Mouse (Mus musculus) cortical plate, adult 2 months (tissue): ENCODE results near the gene Gm21725. TPM values are rescaled to one million over a fixed set of nuclear protein-coding genes. Genes with fewer than 3 reads are reported as not detected.
"Not testable (repeated sequence)": the region's sequence is repeated elsewhere in the genome, so short reads cannot be mapped to it uniquely, and the experiment has no call there.

Experiments
- H3K27ac ChIP-seq: fragments of 200-500 bp; 2 replicates; pipeline ENCODE4 v1.5.1; 2012; ENCODE audit warnings: low read length, control low read depth, inconsistent platforms; ENCODE audit not compliant: insufficient read depth
- H3K4me1 ChIP-seq: fragments of 200-500 bp; 2 replicates; pipeline ENCODE4 v1.6.1; 2011; ENCODE audit warnings: low read length; ENCODE audit not compliant: control insufficient read depth, insufficient read depth
- H3K4me3 ChIP-seq: fragments of 200-500 bp; 2 replicates; pipeline ENCODE4 v1.5.1; 2011; ENCODE audit warnings: mild to moderate bottlenecking, low read length, control low read depth; ENCODE audit not compliant: insufficient read depth
- polyA plus RNA-seq: library from polyadenylated mRNA; depleted of rRNA; stranded (reverse); fragments of >200 nt; gene quantifications from 2 replicates; pipeline ENCODE4 v1.2.3, GENCODE M21; 2012; rRNA removed

Gm21725 gene
- not detected in 2 replicates for polyA plus RNA-seq

DNA sequence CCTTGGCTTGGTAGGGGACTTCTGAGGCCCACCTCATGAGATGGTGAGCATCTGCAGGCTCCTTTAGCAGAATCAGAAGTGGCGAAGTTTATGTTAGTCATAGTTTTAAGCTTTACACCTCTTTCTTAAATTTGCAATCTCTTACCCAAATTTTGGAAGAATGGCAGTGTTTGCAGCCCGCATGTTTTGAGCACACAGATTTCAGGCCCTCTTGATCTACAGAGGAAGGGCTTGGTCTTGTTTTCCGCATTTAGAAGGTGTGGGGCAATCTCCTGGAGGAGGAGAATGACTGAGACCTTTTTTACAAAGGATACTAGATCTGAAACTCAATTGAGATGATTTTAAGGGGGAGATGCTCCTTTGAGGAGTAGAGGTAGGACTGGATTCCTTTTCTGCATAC lies at the start of gene Gm21725:
Gene Gm21725, minus strand, starts transcription at position 101 of the 400 bp plus-strand sequence.
- not testable (repeated sequence) for H3K27ac ChIP-seq, H3K4me1 ChIP-seq, H3K4me3 ChIP-seq

Other genes starting within 250 kb of the Gm21725 start
- gene Gm21891, start 215.6 kb downstream of the Gm21725 start, polyA plus RNA-seq, result not detected in 2 replicates
- not detected in 2 replicates for gene Gm21425, start 187.1 kb downstream of the Gm21725 start, polyA plus RNA-seq
- not detected in 2 replicates for gene Gm21828, start 125.1 kb downstream of the Gm21725 start, polyA plus RNA-seq
- not detected in 2 replicates for gene Gm21440, start 96.7 kb downstream of the Gm21725 start, polyA plus RNA-seq
- gene Gm21454, start 96.6 kb downstream of the Gm21725 start, polyA plus RNA-seq, result not detected in 2 replicates
- not detected in 2 replicates for gene Gm21866, start 116.5 kb upstream of the Gm21725 start, polyA plus RNA-seq
- not detected in 2 replicates for gene Gm20773, start 145.0 kb upstream of the Gm21725 start, polyA plus RNA-seq